Mouse (Mus musculus) mature B cell (primary cell): ENCODE data around the gene Zfyve19.

Experiments used
- in situ Hi-C: fragments of 300-500 bp; cut with MboI; formaldehyde crosslinking; loops from 2 replicates; pipeline ENCODE4 v1.14.3; 2019

Gene Zfyve19

GRCm38 (mm10) chr2:119196316-119197108, 11.9 kb upstream of the Zfyve19 start:
- in situ Hi-C loops = no loop called here

DNA sequence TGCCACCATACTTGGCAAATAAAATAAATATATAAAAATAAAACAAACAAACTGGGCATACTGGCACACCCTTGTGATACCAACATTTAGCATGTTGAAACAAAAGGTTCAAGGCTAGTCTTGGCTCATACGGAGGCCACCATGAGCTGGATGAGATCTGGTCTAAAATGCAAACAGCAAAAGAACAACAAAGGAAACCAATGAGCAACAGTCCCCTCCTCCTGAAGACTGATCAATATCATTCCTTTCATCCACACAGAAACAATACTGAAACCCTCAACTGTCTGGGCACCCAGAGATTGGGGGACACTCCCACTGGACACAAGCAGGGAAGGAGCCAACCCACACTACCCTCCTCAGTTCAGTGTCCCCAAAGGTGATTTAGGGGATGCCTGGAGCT, 10.9 kb upstream of the Zfyve19 start:
- in situ Hi-C loops = no loop called here

- in situ Hi-C loops = no loop called here
Measured at GRCm38 (mm10) chr2:119198049-119198448, 10.4 kb upstream of the Zfyve19 start.

DNA sequence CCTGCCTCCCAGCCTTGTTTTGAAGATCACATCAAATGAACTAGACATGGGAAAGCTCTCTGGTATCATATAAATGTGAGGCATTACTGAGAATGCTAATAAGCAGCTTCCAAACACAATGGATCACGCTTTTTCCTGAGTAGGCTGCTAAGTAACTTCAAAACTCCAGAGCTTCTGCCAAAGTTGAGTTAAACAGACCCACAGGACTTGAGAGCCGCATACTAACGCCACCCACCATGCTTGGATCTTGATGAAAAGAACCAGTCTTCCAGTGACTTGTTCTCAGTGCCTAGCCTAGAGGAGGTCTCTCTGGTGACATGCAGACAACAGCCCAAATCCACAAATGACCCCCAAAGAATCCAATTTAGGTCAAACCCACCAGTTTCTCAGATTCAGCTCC, 9.5 kb upstream of the Zfyve19 start:
- in situ Hi-C loops = no loop called here

DNA sequence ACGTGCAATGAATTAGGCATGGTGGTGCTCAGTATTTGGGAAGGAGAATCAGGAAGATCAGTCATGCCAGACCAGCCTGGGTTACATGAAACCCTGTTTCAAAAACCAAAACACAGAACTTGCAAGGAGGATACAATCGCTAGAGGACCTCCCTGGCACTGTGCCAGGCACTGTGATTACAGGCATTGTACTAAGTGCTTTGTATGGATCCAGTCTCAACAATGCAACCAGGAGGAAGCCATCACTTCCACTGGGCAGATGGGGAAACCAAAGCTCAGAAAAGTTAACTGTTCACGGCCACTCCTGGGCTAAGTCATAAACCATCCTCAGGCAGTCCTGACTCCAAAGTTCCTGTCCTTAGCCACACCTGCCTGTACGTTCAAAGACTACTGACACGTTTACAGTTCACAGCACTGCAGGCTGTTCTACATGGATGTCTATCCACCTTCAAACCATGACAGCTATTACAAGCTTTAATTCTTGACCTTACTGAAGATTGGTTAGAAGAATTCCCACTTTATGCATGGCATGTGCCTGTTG, 5.4 kb upstream of the Zfyve19 start:
- in situ Hi-C loops = no loop called here

GRCm38 (mm10) chr2:119203871-119204460, 4.5 kb upstream of the Zfyve19 start:
- in situ Hi-C loops = no loop called here

- in situ Hi-C loops = no loop called here
Measured at GRCm38 (mm10) chr2:119207961-119208343, 465 bp upstream of the Zfyve19 start.

DNA sequence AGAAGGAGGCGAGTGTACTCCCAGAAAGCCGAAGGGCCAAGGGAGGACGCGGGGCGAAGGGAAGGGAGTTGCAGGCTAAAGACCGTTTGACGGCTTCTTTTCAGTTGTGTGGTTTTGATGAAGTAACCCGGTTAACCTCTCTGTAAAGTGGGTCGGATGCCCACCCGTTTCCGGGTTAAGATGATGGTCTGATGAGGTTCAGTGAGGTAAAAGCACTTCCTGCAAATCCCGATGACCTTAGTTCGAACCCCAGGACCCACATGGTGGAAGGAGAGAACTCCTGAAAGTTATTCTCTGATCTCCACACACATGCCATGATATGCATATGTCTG, 725 bp downstream of the Zfyve19 start:
- in situ Hi-C loops = no loop called here

DNA sequence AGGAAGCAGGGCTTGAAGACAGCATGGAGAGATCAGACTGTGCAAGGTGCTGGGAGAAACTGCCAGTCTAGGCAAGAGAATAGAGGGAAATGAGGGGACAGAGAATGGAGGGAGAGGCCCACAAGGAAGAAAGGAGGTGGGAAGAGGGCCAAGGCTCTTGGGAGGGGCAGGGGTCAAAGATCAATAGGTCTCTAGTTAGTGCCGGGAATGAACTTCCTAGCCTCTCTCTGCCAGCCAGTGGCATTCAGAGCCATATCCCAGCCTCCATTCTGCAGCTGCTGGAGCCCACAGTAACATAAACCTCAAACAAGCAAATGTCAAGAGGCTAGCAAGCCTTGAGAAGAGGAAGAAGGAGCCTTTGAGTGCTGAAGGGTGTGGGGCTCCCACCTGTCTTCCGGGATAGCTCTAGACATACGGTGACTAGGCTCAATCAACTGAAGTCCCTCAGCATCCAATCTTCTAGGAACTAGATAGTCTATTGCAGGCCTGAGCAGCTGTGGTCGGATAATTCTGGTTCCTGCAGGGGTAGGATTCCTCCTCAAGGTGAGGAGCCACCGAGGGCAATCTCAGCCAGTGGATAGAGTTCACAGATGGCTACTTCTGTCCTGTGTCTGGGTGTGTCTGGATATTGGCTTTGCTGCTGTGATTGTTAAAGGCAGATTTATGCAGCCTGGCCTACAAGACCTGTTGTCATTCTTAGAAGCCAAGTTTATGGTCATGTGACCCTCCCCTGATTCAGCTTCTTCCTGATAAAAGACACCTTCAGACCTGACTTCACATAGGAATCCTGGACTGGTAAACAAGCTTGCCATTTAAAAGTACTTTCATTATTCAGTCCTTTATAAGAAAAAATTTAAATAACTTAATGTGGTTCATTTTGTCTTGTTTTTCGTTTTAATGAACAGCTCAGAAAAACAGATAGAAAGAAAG, 21.6 kb downstream of the Zfyve19 start, which contains the start of gene Ppp1r14d:
TSS of gene Ppp1r14d (minus strand) at position 132 of the 930 bp plus-strand sequence.
- in situ Hi-C loops = no loop called here

GRCm38 (mm10) chr2:119236682-119237209, 28.3 kb downstream of the Zfyve19 start:
- in situ Hi-C loops = no loop called here

GRCm38 (mm10) chr2:119237210-119237870, 28.9 kb downstream of the Zfyve19 start, which contains the start of gene Spint1:
Spint1 (plus strand) TSS chr2:119237362.
- in situ Hi-C loops = no loop called here

DNA sequence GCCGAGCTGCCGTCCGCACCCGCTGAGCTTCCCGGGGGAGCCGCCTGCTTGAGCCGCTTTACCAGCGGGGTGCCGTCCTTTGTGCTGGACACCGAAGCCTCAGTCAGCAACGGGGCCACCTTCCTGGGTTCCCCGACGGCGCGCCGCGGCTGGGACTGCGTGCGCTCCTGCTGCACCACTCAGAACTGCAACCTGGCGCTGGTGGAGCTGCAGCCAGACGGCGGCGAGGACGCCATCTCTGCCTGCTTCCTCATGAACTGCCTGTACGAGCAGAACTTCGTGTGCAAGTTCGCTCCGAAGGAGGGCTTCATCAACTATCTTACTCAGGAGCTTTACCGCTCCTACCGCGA, 29.4 kb downstream of the Zfyve19 start:
- in situ Hi-C loops = no loop called here

GRCm38 (mm10) chr2:119238671-119239070, 30.3 kb downstream of the Zfyve19 start:
- in situ Hi-C loops = no loop called here

DNA sequence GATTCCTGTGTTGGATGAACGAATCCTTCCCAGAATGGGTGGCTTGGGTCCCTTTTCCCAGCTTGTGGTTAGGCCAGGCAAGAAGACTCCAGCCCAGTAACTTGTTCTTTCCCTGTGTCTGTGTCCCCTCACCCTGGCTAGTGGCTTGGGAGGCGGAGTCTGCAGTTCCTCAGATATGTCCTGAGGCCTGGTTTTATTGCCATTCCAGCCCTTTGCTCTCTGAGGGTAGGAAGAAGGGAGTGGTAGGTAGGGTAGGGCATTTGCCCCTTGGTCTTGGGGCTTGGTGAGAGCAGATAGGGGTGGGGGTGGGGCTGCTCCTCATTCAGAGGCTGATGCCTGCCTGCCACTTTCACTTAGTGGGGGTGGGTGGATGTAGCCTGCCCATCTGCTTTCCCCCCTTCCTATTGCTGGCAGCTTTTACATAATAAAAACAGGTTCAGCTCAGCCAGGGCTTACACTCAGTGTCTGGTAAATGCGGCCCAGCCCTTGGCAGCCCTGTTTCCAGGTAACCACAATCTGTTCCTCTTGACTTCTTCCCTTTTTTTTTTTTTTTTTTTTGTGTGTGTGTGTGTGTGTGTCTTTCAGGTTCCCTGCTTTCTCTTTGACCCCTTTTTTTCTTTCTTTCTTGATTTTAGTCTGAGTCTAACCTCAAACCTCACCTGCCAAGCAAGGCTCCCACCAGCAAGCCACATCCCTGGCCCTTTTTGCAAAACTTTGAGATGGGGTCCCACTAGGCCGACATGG, 31.8 kb downstream of the Zfyve19 start:
- in situ Hi-C loops = no loop called here

DNA sequence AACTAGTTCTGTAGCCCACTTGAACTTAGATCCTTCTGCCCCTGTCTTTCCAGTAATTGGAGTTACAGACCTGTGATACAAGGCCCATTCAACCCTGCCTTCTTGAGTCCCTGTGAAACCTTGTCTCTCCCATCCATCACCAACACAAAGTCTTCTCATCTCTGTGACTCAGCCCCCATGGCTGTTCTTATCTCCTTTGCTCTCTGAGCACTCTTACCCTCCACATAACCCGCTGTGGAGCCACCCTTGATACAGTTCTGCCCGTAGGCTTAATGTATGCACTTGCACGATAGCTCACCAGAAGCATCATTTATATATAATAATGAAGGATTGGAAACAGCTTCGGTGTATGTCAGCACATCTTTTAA, 32.4 kb downstream of the Zfyve19 start:
- in situ Hi-C loops = no loop called here

- in situ Hi-C loops = no loop called here
Measured at GRCm38 (mm10) chr2:119242548-119242947, 34.1 kb downstream of the Zfyve19 start.

DNA sequence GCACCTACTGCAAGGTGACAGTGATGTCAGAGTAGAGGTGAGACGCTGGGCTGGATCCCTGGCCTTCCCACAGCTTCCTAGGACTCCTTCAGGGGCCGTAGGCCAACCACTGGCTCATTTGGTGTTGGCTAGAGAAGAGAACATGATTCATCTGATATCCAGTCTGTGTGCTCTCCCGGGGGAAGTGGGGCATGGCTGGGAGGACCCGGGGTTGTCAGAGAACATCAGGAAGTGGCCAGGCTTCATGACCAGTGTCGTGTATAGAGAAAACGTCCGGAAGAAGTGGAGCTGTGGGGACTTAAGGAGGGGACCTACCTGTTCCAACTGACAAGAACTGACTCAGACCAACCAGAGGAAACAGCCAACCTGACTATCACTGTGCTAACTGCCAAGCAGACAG, 36.8 kb downstream of the Zfyve19 start:
- in situ Hi-C loops = no loop called here

DNA sequence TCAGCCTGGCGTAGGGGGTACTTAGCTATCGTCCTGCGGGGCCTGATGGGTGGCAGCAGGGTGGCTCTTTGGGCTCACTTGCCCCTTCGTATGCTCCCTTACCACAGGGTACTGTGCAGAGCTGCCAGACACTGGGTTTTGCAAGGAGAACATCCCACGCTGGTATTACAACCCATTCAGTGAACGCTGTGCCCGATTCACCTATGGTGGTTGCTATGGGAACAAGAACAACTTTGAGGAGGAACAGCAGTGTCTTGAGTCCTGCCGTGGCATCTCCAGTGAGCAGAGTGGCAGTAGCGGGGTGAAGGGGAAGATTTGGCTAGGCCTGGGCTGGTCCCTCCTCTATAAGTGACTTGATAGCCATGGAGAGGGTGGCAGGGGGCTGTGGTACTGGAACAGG, 39.5 kb downstream of the Zfyve19 start:
- in situ Hi-C loops = no loop called here

DNA sequence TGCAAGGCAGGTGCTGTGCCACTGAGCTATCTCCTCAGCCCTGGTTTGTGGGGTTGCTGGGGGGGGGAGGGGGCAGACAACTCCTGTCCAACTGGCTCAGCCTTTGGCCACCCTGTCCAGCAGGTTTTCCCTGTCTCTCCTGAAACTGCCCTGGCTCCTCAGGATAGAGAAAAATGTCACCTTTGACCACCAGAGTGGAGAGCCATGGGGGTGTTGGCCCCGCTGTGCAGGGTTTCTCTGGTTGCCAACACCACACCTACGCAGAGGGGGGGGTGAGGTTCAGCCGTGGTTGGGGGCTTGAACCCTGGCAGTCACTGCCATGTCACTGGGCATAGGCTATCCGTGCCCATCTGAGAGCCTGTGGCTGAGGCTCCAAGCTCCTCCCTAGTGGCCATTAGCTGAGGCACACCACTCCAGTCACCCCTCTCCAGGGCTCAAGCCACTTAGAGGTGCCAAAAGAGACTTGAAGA, 41.2 kb downstream of the Zfyve19 start:
- in situ Hi-C loops = no loop called here

DNA sequence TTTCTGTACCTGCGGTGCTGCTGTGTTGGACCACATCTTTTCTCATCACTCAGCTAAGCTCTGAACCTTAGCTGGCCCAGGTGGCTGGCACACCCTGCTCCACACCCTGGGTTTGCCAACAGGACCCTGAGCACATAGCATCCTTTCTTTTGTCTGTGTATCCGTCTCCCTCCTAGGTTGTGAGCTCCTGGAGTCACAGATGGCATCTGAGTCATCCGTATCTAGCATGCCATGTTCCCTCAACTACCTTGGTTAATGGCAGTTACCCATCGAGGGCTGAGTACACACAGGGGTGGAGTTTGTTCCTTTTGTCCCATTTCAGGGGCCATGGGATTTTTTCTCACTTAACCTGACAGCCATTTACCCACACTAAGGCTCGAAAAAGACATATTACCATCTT, 42.0 kb downstream of the Zfyve19 start:
- in situ Hi-C loops = no loop called here
